Mouse (Mus musculus): Measurements from ENCODE around the gene Taf6.
"Not testable (repeated sequence)": the region's sequence is repeated elsewhere in the genome, so short reads cannot be mapped to it uniquely, and the experiment has no call there.

Gene Taf6

DNA sequence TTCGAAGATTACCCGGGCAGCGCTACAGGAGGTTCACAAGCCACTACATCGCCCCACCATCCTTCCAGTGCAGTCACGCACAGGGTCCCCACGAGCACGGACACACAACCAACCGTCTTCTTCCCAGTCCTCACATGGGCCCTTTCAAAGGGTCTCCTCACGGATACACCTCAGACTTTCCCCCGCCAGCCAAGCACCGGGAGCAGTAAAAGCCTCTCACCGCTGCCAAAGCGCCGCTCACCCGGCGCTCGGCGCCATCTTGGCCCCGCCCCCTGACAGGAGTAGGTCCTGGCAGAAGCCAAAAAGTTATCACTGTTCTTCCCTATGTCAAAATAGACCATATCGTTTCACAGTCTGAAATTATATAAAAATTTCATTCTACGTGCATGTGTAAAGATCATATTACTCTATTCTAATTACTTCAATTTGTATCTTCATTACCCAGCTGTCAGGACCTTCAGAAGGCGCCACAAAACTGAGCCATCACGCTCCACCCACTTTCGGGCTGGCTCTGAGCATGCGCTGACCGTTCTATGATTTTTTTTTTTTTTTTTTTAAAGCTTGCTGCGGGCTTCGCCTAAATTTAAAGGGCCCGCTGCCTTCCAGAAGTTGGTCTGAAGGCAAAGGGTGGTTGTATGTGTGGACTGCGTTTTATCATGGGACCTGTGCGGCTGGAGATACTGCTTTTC is at the start of gene Taf6, which contains the start of gene Cnpy4:
TSS of gene Taf6 (minus strand) at position 502 of the 689 bp plus-strand sequence.
TSS of gene Cnpy4 (plus strand) at position 536 of the 689 bp plus-strand sequence.
- peak; percentile 90 for DNase-seq

DNA sequence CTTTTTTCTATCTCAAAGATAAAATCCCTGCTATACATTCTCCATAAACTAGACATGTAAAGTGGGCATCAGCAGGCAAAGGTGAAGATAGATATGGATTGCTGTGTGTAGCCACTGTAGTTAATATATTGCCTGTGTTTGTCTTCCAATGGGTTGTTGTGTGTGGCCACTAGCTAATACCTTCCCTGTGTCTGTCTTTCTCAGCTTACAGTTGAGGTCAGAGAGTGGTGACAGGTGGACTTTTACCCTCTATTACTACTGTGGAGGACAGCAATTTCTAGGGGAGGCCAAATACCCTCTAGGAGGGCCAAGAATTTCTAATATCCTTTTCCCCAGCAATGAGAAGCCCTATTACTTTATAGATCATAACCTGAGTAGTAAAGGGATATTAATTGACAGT is 47.0 kb upstream of the Taf6 start:
- no peak for DNase-seq

DNA sequence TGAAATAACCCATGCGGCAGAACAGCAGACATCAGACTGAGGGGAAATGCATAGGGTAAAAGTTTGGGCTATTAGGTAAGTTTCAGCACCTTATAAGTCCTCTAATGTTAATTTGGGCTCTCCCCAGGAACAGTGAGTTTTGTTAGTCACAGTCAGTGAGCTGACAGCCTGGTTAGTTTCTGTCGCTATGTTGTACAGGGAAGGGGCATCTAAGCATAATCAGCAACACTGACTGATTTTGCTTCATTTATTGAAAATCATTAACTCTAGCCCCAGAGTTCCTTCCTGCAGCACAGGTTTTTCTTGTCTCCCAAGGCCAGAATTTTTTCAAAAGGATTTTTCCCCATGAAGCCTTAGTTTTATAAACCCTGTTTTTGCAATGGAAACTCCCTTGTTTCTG is 46.5 kb upstream of the Taf6 start:
- DNase-seq, result no peak

DNA sequence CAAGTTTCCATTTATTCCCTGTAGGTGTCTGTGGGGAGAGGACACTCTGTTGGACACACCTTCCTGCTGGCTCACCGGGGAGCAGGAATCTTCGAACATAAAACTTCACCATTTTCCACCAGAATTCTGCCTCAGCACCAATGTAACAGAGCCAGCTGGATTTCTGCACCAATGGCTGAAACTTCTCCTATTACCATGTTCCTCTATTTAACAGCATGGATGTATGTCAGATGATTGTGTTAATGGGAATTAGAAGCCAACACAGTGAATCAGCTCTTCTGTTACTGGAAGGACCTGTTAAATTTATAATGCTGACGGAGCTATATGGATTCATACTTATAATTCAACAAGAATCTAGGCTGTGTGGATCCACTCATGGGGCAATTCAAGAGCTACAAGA is 42.3 kb upstream of the Taf6 start:
- DNase-seq, result no peak

DNA sequence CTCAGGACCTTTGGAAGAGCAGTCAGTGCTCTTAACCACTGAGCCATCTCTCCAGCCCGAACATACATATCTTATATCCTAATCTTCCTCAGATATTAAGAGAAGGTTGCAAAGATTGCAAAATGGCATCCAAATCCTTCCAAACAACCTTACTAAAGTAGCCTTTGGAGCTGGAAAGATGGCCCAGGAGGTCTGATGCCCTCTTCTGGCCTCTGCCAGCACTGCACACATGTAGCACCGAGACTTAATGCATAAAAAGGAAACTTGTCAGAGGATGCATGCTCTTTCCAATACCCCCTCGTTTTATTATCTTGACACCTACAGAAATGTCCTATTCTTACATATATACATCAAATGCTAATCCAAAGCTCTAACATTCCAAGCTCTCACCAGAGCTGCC is 40.8 kb upstream of the Taf6 start:
- peak in 1 of 2 experiments; percentile 72 for DNase-seq

DNA sequence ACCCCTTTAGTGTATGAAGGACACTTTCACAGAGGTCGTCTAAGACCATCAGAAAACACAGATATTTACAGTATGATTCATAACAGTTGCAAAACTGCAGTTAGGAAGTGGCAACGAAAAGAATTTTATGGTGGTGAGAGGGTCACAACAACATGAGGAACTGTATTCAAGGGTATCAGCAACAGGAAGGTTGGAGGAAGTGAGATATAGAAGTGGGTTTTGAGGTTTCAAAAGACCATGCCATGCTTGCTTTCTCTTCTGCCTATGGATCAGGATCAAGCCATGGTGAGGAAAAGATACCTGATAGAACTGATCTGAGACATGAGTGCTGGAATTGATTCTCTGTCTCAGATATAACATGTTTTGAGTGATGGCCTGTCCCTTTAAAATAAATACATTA is 40.1 kb upstream of the Taf6 start:
- DNase-seq, result no peak

DNA sequence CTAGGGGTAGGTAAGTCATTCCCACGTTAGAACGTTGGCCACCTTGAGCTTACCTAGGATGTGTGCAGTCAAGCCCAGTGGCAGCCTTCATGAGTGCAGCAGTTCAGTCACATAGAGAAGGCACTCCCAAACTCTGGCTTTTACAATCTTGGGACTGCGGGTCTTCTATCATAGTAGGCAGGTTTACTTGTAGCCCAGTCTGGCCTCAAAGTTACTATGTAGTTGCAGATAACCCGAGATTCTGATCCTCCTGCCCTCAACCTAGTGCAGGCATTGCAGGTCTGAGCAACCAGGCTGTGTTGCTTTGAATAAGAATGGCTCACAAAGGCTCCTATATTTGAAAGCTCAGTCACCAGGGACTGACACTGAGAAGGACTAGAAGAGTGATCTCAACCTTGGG is 39.2 kb upstream of the Taf6 start:
- no peak for DNase-seq

DNA sequence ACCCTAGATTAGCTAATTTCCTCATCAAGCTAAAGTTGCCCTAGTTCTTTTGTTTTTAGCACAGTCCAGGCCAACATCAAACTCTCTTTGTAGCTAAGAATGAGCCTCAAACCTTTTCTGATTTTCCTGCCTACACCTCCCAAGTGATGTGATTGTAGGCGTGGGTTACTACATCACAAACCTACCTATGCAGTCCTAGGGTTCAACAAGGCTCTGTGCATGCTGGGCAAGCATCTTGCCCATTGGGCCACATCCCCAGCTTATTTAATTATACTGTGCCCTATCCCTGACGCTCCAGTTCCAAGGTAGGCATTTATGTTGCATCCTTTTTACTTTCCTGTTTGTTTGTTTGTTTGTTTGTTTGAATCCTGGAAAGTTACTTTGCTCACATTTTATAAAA is 38.4 kb upstream of the Taf6 start, which contains the start of gene Nxpe5:
TSS of gene Nxpe5 (plus strand) at position 199 of the 400 bp plus-strand sequence.
- DNase-seq, result no peak

DNA sequence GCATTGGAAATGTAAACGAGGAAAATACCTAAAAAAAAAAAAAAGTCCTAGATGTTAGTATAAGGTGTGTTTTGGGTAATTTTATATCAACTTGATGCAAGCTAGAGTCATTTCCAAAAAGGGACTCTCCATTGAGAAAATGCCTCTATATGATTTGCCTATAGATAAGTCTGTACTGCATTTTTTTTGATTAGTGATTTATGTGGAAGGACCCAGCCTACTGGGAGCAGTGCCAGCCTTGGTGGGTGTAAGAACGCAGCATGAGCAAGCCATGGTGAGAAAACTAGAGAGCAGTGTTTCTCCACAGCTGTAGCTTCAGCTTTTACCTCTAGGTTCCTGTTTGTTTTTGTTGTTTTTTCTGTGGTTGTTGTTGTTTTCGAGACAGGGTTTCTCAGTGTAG is 36.0 kb upstream of the Taf6 start:
- DNase-seq, result no peak

DNA sequence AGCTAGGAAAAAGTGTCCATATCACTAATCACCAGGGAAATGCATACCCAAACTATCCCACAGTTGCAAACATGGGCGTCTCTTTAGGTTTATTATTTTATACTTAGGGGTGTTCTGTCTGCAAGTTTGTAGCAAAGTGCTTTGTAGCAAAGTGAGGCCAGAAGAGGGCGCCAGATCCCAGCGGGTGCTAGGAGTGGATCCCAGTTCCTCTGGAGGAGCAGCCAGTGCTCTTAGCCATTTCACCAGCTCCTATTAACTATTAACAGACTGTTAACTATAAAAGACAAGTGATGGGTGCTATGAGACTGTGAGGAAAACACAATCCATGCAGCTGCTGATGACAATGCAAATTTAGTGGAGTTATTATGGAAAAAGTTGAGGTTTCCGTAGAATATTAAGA is 34.9 kb upstream of the Taf6 start:
- DNase-seq, result peak; percentile 92 to 98

DNA sequence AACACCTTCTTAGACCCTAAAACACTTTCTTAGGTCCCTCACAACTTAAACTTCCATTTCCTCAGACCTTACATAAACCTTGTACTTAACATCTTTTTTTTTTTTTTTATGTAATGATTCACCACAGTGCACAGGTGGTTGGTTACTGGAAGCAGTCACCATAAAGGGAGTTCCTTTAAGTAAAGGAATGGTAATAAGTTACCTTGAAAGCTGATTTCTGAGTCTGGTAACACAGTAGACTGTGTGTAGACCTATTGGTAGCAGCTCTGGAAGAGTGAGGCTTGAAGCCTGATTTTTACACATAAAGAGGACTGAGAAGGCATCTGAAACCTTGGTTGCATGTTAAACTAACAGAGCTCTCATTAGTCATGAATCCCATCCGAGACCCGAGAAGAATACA is 32.6 kb upstream of the Taf6 start:
- no peak for DNase-seq

DNA sequence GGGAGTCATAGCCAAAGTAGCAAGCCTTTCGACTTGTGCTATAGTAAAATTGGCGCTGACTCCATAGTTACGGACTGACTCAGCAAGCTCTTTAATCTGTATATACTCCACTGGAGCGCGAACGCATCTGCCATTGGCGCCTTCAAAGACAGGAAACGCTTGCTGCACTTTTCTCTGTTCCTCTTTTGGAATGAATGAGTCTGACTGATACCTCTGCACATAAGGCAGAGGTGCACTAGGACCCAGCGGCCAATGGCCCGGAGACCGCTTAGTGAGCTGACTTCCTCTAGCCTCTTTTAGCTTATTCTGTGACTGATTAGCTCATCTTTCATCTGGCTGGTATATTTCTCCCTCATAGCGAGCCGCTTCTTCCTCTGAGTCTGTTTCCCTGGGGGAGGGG is 29.4 kb upstream of the Taf6 start:
- not testable (repeated sequence) for DNase-seq

DNA sequence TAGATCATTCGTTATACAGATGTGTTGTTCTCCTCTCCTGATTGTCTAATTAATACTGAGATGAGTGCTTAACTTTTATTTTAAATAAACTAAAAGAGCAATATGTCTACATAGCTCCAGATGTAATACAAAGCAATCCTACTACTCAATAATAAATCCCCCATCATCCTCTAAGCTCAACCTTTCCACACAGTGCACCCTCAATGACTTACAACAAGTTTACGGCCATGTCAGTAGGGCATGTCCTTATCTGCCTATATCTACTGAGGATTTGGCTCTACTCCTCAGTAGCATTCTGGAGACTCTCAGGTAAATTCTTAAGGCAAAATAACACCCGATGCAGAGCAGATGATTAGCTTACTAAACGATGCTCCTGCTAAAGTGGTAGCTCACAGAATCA is 20.6 kb upstream of the Taf6 start:
- DNase-seq, result no peak

DNA sequence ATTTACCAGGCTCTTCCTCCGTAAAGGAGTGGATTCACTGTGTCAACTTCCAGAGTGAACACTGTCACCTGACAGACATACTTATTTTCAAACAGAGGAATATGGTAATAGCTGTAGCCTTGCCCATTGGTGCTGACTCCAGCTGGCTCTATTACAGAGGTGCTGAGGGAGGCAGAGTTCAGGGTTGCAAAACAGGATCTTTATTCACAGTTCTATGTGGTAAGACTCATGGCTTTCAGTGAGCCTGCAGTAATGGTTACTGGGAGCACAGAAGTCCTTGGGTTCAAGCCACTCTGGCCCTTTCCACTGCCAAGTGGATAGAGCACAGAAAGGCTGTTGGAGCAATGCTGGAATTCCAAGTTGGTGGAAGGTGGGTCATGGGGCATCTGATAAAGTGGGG is 20.0 kb upstream of the Taf6 start:
- DNase-seq, result peak in 1 of 2 experiments; percentile 28

DNA sequence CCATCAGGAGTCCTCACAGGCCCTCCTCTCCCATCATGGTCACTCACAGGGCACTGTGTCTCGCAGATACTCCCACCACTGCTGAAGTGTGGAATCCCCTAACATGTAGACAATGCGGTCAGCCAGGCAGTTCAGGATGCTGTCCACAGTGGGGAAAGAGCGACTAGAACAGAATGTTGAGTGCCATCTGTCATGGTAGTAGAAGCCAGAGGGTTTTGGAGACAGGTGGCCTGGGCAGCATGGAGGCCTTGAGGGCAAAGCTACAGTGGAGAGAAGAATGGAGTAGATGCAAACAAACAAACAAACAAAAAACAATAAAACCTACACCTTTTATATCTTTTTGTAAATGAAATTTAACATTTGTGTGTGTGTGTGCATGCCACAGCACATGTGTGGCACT is 14.8 kb upstream of the Taf6 start:
- DNase-seq, result no peak

DNA sequence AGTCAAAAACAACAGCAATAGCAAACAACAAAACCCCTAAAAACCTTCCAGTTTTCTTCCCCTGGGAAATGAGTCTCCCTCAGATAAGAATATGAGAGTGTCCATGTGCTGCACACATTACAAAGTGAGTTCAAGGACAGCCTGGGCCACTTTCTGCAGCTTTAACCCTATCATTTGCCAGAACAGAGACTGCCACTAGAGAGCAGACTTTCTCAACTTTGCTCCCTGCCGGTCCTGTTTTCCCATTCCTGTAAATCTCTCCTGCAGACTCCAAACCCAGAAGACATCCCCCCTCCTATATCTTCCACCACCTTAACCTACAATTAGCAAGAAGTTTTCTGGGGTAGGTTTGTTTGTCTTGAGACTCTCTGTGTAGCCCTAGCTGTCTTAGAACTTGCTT is 12.3 kb upstream of the Taf6 start:
- peak in 1 of 2 experiments; percentile 24 for DNase-seq

DNA sequence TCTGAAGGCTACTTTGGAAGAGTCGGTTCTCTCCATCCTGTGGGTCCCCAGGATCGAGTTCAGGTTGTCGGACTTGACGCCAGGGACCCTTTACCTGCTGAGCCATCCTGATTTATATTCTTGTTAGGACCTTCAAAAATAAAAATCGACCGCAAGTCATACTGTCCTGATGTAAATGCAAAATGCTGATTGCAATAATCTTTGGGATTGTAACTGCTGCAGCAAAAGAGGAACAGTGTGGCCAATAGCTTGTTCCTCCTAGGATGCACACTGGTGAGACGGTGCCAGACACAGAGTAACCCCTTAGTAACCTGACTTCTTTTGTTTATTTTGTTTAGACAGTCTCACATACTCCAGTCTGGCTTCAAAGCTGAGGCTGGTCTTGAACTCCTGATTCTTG is 8.2 kb upstream of the Taf6 start:
- no peak for DNase-seq

DNA sequence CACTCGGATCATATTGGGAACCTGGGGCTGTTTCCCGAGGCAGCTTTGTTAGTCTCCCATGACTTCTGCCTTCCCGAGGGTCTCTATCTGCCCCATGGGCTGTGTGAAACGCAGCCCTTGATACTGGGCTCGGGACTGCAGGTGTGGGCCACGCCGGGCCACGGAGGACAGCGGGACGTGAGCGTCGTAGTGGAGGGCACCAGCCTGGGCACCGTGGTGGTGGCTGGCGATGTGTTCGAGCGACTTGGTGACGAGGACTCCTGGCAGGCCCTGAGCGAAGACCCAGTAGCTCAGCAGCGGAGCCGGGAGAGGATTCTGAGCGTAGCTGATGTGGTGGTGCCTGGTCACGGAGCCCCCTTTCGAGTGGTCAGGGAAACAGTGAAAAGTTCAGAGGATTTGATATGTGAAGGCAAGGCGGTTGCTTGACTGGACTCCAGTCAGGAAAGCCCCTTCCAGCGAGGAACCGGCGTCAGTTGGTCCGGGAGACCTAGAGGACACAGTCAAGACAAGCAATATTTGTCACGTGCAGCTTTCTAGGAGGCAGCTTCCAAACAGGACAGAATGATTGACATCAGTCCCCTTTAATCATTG is 7.6 kb upstream of the Taf6 start:
- peak; percentile 17 to 55 for DNase-seq

DNA sequence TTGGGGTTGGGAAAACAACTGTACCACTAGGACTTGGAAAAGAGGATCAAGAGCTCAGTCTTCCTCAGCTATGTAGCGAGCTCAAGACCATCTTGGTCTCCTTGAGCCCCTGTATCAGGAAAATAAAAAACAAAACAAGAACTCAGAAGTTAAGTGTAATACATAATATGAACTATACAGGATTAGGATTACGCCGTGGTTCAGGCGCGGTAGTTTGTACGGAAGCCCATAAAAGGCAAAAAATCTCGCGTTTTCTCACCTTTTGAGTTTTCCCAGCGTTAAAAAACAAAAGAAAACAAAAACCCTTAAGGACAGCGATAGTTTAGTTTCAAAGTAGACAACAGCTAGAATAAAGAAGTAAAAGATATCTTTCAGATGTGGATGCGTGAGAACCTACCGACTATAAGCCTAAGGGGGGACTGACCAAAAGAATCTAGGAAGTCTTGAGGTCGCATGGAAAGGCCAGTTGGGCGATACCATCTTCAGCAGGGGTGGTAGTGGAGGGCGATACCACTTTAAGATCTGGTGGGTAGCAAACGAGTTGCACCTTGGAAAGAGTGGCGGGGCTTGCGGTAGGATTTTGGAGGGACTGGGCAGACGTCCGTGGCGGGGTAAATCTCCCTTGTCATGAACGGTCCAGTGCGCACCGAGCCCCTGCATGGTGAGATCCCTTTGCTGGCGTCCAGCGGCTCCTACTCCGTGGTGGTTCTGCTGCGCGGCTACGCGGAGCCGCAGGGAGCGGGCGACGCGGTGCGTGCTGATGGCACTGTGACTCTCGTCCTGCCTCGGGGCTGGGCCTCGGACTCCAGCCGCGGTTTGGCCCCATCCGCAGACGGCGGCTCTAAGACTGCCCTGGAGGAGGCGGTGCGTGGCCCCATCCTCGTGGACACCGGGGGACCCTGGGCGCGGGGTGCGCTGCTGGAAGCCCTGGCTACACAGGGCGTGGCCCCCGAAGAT is 6.8 kb upstream of the Taf6 start, which contains the start of gene Mblac1:
TSS of gene Mblac1 (plus strand) at position 544 of the 957 bp plus-strand sequence.
- peak; percentile 89 to 90 for DNase-seq

DNA sequence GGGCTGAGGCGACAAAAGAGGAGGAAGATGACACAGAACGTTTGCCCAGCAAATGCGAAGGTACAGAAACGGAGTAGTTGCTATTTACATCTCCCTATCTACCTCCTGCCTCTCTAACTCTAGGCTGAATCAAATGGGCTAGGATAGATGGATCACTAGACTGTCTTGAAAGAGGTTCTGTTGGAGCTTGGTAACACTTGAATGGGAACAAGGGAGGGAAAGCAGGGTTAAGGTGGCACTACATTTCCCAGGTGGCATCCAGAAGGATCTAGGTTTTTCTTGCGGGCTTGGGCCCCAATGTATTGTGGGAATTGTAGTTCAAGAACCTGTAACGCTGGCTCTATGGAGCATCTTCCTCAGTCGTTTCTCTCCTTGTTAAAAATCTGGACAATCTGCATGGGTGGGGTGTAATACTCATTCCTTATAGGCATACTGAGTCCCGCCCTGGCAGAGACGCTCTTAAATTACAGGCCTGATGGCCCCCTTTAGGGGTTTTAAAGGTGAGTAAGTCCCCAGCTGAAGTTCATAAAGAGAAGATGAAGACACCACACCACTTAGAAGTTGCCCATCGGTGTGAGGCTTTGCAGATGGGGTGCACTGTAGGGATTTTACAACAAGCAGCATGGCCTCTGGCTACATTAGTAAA is 533 bp upstream of the Taf6 start:
- peak; percentile 78 to 84 for DNase-seq

DNA sequence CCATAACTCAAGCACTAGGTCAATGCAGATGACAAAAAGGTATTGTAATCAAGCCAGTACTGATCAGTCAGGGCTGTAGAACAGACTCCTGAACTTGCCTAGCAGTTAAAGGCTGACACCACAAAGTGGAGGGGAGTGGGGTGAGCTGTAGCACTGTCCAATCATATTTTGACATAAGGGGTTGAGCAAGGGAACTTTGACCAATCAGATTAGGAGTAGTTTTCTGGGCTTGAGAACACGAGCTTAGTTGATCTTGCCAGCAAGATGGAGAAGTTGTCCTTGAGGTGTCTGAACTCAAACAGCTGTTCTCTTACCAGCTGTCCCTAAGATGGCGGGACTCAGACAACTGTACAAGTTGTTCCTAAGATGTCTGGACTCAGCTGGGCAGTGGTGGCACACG is 14.0 kb downstream of the Taf6 start:
- no peak for DNase-seq

DNA sequence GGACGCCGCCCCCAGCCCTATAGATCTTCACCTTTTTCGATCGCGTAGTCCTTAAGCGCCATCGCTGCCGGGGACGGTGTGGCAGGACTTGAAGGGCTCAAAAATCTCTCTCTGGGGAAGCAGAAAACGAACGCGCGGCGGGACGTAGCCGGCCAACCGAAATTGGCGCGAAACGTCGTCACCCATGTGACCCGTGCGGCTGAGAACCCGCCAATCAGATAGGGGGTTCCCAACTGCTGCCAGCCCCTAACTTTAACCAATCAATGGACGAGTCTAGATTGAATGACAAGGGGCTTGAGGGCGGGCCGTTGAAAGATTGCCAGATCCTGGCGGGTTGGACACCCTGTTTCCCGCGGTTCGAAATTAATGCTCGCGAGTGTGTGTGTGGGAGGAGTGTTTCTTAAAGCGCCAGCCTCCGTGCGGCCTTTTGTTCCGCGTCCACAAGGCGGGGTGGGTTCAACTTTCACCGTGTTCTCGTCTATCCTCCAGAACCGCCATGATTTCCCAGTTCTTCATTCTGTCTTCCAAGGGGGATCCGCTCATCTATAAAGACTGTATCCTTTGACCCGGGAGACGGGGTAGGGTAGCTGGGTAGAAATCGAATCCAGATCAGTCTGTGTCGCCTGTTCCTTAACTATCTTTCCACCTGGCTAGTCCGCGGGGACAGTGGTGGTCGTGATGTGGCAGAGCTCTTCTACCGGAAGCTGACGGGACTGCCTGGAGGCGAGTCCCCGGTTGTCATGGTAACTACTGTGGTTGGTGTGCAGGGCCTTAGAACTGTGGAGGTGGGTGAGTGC is 15.4 kb downstream of the Taf6 start, which contains the start of the genes Ap4m1 and Mcm7:
TSS of gene Ap4m1 (plus strand) at position 308 of the 797 bp plus-strand sequence.
TSS of gene Mcm7 (minus strand) at position 728 of the 797 bp plus-strand sequence.
- peak; percentile 99 for DNase-seq
